Mouse (Mus musculus): ENCODE data around the gene Zfp410. TPM values are rescaled to one million over a fixed set of nuclear protein-coding genes. Genes with fewer than 3 reads are reported as not detected.

Gene Zfp410
- polyA plus RNA-seq (2015; fragmentation: Nextera tagmentation; extraction: Ambion mirVana): 84.3 and 88.3 TPM in 2 replicates

DNA sequence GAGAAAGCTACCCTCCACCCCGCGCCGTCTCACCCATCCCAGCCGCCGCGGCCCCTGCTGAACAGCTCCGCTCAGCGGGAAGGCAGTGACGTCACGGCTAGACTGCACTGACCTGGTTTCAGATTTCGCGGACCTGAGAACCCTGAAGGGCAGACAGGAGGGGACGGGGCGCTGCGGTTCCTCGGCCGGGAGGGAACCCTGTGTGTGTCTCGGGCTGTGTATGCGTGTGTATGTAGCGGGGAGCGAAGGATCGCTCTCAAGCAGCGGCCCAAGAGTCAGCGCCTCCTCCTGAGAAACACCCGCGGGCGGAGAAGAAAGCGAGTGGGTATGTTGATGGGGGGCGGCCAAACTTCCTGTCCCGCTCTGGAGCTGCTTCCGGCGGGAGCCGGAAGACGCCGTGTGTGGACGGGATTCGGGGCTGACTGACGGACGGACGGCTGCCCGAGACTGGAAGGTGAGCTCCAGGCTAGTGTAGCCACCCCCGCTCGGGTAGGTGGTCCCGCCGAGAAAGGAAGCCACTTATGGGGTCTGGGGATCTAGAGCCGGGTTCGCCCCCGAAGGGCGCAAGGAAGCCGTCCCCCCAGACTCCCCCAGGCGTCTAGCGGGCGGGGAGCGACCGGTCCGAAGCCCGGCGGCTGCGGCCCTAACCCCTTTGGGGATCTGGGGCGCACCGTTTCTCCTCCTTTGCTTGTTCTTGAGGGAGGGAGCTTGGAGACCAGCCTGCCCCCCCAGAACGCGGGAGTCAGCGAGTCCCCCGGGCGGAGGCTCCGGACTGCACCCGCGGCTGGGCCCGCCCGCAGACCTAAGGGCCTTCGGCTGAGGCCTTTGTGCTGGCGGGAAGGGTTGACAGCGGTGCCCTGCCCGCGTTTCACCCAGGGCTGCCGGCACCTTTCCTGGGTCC is at the start of gene Zfp410:
Gene Zfp410, plus strand, starts transcription at position 132 of the 901 bp plus-strand sequence.
- peak within 1 kb of the TSS; percentile 93 for H3K4me2 ChIP-seq
- ATAC-seq (ENCODE audit: low FRiP score): peak; percentile 94
- under 1% methylated on average over 73 of the region's 77 CpGs for WGBS

DNA sequence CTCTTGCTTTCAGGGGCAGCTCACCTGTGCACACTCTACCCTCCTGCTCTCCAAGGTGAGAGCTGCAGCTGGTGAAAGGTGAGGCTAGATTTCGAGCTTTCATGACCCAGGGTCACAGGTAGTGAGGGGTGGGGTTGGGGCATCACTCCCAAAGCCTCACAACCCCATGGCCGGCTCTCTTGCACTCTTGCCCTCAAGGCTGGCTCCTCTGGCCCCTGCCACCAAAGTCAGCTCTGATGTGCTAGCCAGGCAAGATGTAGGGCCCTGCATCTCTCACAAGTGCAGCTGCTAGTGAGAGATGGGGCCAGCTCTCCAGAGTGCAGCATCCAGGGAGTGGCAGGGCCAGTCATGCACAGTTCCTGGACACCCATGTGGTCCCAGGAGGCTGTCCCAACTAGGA is 49.4 kb upstream of the Zfp410 start:
- Histone ChIP-seq H3K9ac (no peak overlapping the region), H3K9me3 (no peaks in the 10 kb centered on the region), H3K36me3 (no peaks in the 10 kb centered on the region), H3K27ac (no peak overlapping the region), H3K4me3 (no peak overlapping the region), H3K4me1 (replicated peaks) (no peaks in the 10 kb centered on the region), H3K27me3 (no peaks in the 10 kb centered on the region), H3K4me2 (no peak overlapping the region)
- no peak for ATAC-seq (ENCODE audit: low FRiP score)
- 54% methylated on average over 2 of the region's 2 CpGs for WGBS

More for the DNA sequence above, at the start of gene Zfp410:
- Histone ChIP-seq H3K4me1 (replicated peaks) (peaks cover 38% of the 10 kb centered on the region), H3K36me3 (peaks cover 2% of the 10 kb centered on the region; the same call in 1 of the 2 replicates), H3K4me3 (peak within 1 kb of the TSS; percentile 99), H3K9ac (peak within 1 kb of the TSS; percentile 98), H3K27me3 (no peaks in the 10 kb centered on the region), H3K27ac (peak within 1 kb of the TSS; percentile 96), H3K9me3 (no peaks in the 10 kb centered on the region)

DNA sequence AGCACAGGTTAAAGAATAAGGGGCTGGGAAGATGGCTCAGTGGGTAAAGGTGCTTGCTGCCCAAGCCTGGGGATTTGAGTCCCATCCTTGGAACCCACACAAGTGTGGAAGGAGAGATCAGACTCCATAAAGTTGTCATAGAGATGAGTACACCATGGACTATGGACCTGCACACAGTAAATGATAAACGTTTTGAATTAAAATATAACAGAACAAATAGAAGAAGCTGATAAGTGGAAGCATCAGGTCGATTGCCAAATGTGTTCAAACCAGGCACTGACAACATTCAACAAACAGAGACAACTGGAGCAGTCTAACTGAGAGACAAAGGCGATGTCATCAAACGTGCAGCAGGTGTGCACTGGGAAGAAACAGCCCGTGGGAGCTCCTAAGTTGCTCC is 43.3 kb upstream of the Zfp410 start:
- H3K4me3 ChIP-seq: no peak overlapping the region
- no peaks in the 10 kb centered on the region for H3K36me3 ChIP-seq
- WGBS: 76% methylated on average over 5 of the region's 5 CpGs
- no peaks in the 10 kb centered on the region for H3K27me3 ChIP-seq
- H3K9me3 ChIP-seq: no peaks in the 10 kb centered on the region
- ATAC-seq (ENCODE audit: low FRiP score): no peak
- no peak overlapping the region for H3K27ac ChIP-seq
- H3K4me1 ChIP-seq (replicated peaks): no peaks in the 10 kb centered on the region
- H3K4me2 ChIP-seq: no peak overlapping the region
- no peak overlapping the region for H3K9ac ChIP-seq

DNA sequence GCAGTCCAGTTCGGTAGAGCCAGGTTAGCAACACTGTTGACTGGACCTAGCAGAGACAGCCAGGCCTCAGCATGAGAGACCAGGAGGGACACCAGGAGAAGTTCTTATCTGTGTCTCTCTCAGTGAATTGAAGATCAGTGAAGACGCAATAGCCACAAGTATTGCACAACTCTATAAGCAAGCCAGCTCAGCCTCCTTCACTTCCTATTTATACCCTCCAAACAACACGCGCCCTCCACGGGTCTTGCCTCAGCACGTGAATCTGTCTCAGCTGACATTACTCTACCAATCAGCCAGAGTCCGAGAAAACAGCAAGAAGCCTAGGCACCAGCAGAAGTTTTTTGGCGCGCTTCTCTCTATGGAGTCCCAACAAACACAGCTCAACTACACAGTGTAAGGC is 41.4 kb upstream of the Zfp410 start:
- no peaks in the 10 kb centered on the region for H3K4me1 ChIP-seq (replicated peaks)
- H3K27me3 ChIP-seq: no peaks in the 10 kb centered on the region
- no peaks in the 10 kb centered on the region for H3K36me3 ChIP-seq
- H3K9me3 ChIP-seq: no peaks in the 10 kb centered on the region
- no peak overlapping the region for H3K4me2 ChIP-seq
- no peak overlapping the region for H3K27ac ChIP-seq
- no peak overlapping the region for H3K4me3 ChIP-seq
- WGBS: 90% methylated on average over 9 of the region's 9 CpGs
- no peak overlapping the region for H3K9ac ChIP-seq
- no peak for ATAC-seq (ENCODE audit: low FRiP score)

DNA sequence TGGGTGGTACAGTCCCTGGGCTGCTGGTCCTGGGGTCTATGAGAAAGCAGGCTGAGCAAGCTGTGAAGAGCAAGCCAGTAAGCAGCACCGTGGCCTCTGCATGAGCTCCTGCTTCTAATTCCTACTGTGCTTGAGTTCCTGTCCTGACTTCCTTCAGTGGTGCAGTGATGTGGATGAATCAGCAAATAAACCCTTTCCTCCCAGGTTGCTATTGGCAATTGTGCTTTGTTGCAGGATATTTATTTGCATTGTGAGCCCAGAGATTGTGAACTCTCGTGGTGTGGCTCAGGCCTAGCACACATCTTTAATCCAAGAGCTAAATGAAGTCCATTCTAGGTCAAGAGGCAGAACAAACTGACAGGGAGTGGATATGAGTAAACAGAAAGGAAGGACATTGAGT is 40.4 kb upstream of the Zfp410 start:
- no peak for ATAC-seq (ENCODE audit: low FRiP score)
- H3K4me1 ChIP-seq (replicated peaks): no peaks in the 10 kb centered on the region
- H3K9me3 ChIP-seq: no peaks in the 10 kb centered on the region
- H3K4me2 ChIP-seq: no peak overlapping the region
- H3K27ac ChIP-seq: no peak overlapping the region
- 77% methylated on average over 2 of the region's 2 CpGs for WGBS
- H3K9ac ChIP-seq: no peak overlapping the region
- no peak overlapping the region for H3K4me3 ChIP-seq
- H3K36me3 ChIP-seq: no peaks in the 10 kb centered on the region
- H3K27me3 ChIP-seq: no peaks in the 10 kb centered on the region

DNA sequence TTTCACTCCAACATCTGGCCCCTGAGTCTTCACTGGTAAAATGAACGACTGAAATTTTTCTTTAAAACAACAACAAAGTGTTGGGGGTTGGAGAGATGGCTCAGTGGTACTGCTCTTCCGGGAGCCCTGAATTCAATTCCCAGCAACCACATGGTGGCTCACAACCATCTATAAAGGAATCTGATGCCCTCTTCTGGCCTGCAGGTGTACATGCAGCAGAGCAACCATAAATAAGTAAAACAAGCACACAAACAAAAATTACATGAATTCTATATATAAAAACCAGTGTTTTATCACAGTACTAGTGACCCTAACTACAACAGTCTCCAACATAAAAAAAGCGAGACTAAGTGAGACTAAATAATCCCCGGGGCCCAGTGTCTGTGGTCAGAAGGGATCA is 39.9 kb upstream of the Zfp410 start:
- 84% methylated on average over 4 of the region's 4 CpGs for WGBS
- Histone ChIP-seq H3K27ac (no peak overlapping the region), H3K4me2 (no peak overlapping the region), H3K4me3 (no peak overlapping the region), H3K9me3 (no peaks in the 10 kb centered on the region), H3K27me3 (no peaks in the 10 kb centered on the region), H3K9ac (no peak overlapping the region), H3K36me3 (no peaks in the 10 kb centered on the region), H3K4me1 (replicated peaks) (no peaks in the 10 kb centered on the region)
- ATAC-seq (ENCODE audit: low FRiP score): no peak

DNA sequence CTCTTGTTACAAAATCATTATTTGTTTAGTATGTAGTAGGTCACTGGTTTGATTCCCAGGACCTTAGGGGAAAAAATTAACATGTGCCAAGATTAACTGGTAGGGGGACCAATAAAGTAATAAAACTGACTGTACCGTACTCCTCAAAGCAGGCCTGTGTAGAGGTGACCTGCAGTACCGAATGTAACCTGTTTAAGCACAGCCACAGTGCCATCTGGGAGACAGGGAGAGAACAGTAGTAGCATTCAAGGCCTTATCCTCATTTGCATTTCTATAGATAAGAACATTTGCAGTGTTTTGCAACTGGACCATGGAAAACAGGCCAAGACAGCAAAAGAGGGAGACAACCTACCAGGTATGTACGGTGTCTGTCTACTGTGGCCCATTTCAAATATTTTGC is 38.8 kb upstream of the Zfp410 start:
- Histone ChIP-seq H3K27ac (no peak overlapping the region), H3K4me1 (replicated peaks) (no peaks in the 10 kb centered on the region), H3K4me3 (no peak overlapping the region), H3K9ac (no peak overlapping the region), H3K9me3 (no peaks in the 10 kb centered on the region), H3K27me3 (no peaks in the 10 kb centered on the region), H3K36me3 (no peaks in the 10 kb centered on the region), H3K4me2 (no peak overlapping the region)
- ATAC-seq (ENCODE audit: low FRiP score): no peak
- WGBS: 38% methylated on average over 3 of the region's 3 CpGs

DNA sequence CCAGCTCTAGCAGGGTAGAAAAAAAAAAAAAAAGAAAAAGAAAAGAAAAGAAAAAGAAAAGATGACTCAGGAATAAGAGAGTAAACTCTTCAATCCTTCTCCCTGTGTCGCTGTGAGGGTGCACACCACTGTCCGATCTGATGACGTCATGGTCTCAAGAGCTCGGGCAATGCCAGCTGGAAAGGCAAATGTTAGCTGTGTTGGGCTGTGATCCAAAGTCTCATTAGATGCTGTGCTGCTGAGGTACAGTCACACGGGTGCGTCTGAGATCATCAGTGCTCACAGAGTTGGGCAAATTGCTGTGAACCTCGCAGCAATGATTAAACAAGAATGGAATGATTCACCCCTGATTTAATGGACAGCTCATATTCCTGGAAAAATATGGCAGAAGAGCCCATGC is 37.8 kb upstream of the Zfp410 start:
- Histone ChIP-seq H3K4me3 (no peak overlapping the region), H3K4me2 (no peak overlapping the region), H3K9me3 (no peaks in the 10 kb centered on the region), H3K9ac (no peak overlapping the region), H3K36me3 (no peaks in the 10 kb centered on the region), H3K27me3 (no peaks in the 10 kb centered on the region), H3K27ac (no peak overlapping the region), H3K4me1 (replicated peaks) (no peaks in the 10 kb centered on the region)
- 81% methylated on average over 7 of the region's 7 CpGs for WGBS
- no peak for ATAC-seq (ENCODE audit: low FRiP score)

DNA sequence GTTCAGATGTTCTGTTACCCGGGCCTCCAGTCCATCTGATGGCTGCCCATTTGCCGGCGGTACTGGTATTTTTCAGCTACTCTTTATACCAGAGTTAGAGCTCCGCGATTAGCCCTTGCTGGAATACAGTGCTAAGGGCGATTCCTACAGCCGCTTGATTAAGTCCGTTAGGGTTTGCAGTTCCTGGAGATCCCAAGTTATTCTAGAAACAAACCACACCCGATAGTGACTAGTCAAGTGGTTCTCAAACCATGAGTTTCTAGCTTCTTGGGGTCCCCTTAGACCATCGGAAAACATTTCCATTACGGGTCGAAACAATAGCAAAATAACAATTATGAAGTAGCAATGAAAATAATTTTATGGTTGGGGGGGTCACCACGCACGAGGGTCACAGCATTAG is 32.3 kb upstream of the Zfp410 start:
- no peak for ATAC-seq (ENCODE audit: low FRiP score)
- Histone ChIP-seq H3K4me2 (peak overlapping the region; percentile 67), H3K27me3 (no peaks in the 10 kb centered on the region), H3K9ac (peak overlapping the region; percentile 72; the same call in 1 of the 2 replicates), H3K36me3 (no peaks in the 10 kb centered on the region), H3K4me3 (peak overlapping the region; percentile 57), H3K27ac (peak overlapping the region; percentile 30; the same call in 1 of the 2 replicates), H3K9me3 (no peaks in the 10 kb centered on the region), H3K4me1 (replicated peaks) (peaks cover 11% of the 10 kb centered on the region)
- 81% methylated on average over 14 of the region's 14 CpGs for WGBS

DNA sequence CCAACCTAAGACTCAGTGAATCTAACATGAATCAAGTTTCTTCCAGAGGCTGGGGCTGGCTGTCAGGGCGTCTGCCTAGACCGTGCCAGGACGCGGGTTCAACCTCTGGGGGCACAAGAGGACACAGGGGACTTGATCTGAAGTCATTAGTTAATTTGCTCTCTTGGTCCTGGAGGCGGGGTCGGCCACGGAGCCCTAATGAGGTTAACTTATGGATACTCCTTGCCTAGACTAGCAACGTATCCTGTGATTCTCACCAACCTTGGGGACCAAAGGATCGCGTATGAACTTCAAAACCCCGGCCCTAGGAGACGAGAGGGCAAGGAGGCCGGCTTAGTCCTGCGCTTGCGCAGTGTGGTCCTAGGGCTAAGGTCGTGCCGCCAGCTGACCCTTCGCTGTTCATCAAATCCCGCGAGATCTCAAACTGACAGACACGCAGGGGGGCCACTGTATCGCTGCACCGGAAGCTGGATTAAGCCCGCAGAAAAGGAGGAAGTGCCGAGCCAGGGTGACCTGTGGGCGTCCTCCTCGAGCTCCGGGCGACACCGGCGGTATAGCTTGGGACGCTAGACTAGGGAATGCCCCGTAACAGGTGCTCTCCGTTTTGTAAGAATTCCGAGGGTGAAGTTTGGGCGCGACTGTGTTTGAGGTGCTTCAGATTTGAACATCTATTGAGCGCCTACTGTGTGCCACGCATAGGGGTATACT is 31.6 kb upstream of the Zfp410 start, which contains the start of gene Ptgr2:
Gene Ptgr2, plus strand, starts transcription at position 348 of the 708 bp plus-strand sequence.
- ATAC-seq (ENCODE audit: low FRiP score): peak; percentile 90
- WGBS: under 1% methylated on average over 39 of the region's 39 CpGs
- Histone ChIP-seq H3K27ac (peak within 1 kb of the TSS; percentile 30), H3K9ac (peak within 1 kb of the TSS; percentile 72), H3K9me3 (no peaks in the 10 kb centered on the region), H3K4me3 (peak within 1 kb of the TSS; percentile 57), H3K36me3 (no peaks in the 10 kb centered on the region), H3K4me2 (peak within 1 kb of the TSS; percentile 67), H3K4me1 (replicated peaks) (peaks cover 11% of the 10 kb centered on the region), H3K27me3 (no peaks in the 10 kb centered on the region)

DNA sequence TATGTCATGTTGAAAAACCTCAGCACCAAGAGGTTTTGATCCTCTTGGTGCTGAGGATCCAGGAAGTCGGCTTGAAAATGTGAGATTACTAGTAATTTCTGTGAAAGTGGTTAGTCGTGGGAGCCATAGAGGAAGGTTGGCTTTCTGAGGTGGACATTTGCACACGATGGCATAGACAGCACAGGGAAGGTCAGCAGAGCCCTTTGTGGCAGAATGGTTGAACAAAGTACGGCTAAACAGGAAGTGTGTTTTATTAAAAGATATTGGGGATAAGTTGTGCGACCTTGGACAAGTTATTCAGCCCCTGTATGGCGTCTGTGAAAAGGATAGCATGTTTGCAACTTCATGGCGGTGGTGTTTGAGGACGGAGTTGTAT is 31.1 kb upstream of the Zfp410 start:
- no peaks in the 10 kb centered on the region for H3K36me3 ChIP-seq
- H3K4me2 ChIP-seq: peak overlapping the region; percentile 67
- 38% methylated on average over 8 of the region's 8 CpGs for WGBS
- H3K4me1 ChIP-seq (replicated peaks): peaks cover 11% of the 10 kb centered on the region
- 0 out of 2 replicates have a peak, but pooled peaks have one; percentile 21 for ATAC-seq (ENCODE audit: low FRiP score)
- H3K4me3 ChIP-seq: peak overlapping the region; percentile 57
- peak overlapping the region; percentile 30; the same call in 1 of the 2 replicates for H3K27ac ChIP-seq
- H3K27me3 ChIP-seq: no peaks in the 10 kb centered on the region
- H3K9ac ChIP-seq: peak overlapping the region; percentile 72
- H3K9me3 ChIP-seq: no peaks in the 10 kb centered on the region

DNA sequence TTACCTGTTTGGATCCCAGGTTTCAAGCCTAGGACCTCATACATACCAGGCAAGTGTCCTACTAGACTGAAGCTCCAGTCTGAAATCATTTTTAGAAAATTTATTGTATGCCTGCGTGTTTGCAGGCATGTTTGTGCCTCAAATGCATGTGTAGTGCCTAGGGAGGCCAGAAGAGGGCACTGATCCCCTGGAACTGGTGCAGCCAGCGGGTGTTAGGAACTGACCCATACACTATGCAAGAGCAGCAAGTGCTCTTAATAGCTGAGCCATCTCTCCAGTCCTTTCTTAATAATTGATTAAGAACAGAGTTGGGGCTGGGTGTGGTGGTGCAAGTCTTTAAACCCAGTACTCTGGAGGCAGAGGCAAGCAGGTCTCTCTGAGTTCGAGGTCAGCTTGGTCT is 28.2 kb upstream of the Zfp410 start:
- H3K27me3 ChIP-seq: no peaks in the 10 kb centered on the region
- no peak overlapping the region for H3K27ac ChIP-seq
- no peak overlapping the region for H3K4me3 ChIP-seq
- ATAC-seq (ENCODE audit: low FRiP score): no peak
- H3K4me1 ChIP-seq (replicated peaks): peaks cover 11% of the 10 kb centered on the region
- H3K36me3 ChIP-seq: peaks cover 9% of the 10 kb centered on the region
- H3K9me3 ChIP-seq: no peaks in the 10 kb centered on the region
- no peak overlapping the region for H3K9ac ChIP-seq
- WGBS: 63% methylated on average over 3 of the region's 3 CpGs
- no peak overlapping the region for H3K4me2 ChIP-seq

Measured in hindbrain, embryonic 13.5 days (tissue).